Mouse (Mus musculus): ENCODE measurements at regions not wholly inside any gene's neighbourhood (a gene's known extent, or its start where the extent isn't known, plus 50 kb on each side); places are given as distances from the start of the nearest gene placed in this dataset.

- no peak for TF ChIP-seq POLR2A (IDR thresholded peaks at IDR 0.05; ENCODE audit: extremely low read depth, insufficient read depth, low read length)
- no peak for TF ChIP-seq CTCF (IDR thresholded peaks at IDR 0.05; ENCODE audit: low read depth, low read length)
Measured at GRCm38 (mm10) chr5:43361026-43361425, 128.1 kb downstream of the Cpeb2 start.
